Mouse (Mus musculus): ENCODE data around the gene Srcap.
"Not testable (repeated sequence)": the region's sequence is repeated elsewhere in the genome, so short reads cannot be mapped to it uniquely, and the experiment has no call there.

The Srcap gene

DNA sequence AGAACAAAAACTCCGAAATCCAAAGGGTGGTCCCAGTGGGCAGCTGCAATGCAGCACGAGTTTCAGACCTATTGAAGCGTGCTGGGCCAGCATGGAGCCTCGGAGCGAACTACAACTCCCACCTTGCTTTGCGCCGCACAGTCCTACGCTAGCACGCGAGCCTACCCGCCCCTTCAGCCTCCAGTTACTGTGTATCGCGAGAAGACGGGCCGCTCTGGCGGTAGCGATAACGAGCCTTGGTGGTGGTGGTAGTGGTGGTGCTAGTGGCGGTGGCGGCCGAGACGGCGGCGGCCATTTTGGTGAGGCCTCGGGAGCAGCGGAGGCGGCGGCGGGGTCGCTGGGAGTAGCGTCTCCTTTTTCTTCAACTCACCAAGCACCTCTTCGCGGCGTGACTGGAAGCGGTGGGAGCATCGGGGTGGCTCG is at the start of gene Srcap:
TSS of gene Srcap (plus strand) at position 176 of the 423 bp plus-strand sequence.
- in situ Hi-C loops (cut with MboI, MseI) = no loop called here

DNA sequence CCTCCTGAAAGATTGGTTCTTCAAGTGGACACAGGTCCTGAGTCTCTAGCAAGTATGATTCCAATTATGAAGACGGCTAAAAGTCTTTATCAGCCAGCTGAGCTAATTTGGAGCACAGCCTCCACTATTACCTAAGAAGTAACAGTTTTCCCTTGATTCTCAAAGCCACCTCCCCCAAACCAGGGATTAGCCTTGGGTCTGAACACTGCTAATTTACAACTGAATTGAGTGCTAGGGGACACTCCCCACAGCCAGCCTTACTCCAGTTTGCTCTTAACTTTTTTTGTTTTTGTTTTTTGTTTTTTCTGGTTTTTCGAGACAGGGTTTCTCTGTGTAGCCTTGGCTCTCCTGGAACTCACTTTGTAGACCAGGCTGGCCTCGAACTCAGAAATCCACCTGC is 46.6 kb upstream of the Srcap start:
- in situ Hi-C loops (cut with MboI, MseI) = no loop called here

DNA sequence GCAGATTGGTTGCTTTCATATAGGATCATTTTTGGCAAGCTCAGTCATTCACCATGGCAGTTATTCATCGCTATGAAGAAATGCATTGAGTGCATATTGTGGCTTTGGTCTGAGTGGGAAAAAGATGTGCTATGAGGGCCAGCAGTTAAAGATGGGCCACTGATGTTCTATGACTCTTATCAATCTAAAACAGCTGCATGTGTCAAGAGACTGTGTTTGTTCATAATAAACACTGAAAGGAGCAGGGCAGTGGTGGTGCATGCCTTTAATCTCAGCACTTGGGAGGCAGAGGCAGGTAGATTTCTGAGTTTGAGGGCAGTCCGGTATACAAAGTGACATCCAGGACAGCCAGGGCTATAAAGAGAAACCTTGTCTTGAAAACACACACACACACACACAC is 46.1 kb upstream of the Srcap start:
- in situ Hi-C loops (cut with MboI, MseI) = not testable (repeated sequence)

DNA sequence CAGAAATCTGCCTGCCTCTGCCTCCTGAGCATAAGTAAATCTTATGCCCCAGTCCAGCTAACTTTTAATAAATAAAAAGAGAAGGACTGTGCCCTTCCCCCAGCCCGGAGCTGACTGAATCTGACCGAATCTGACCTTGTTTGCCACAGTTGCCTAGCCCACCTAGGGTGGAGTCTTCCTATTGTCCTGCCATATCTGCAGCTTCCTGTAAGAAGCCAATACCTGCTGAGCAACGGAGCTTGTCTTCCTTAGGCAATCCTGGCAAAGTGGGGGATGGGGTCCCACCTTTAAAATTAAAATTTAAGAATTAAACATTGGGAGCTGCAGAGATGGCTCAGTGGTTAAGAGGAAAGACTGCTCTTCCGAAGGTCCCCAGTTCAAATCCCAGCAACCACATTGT is 45.2 kb upstream of the Srcap start:
- in situ Hi-C loops (cut with MboI, MseI) = no loop called here

DNA sequence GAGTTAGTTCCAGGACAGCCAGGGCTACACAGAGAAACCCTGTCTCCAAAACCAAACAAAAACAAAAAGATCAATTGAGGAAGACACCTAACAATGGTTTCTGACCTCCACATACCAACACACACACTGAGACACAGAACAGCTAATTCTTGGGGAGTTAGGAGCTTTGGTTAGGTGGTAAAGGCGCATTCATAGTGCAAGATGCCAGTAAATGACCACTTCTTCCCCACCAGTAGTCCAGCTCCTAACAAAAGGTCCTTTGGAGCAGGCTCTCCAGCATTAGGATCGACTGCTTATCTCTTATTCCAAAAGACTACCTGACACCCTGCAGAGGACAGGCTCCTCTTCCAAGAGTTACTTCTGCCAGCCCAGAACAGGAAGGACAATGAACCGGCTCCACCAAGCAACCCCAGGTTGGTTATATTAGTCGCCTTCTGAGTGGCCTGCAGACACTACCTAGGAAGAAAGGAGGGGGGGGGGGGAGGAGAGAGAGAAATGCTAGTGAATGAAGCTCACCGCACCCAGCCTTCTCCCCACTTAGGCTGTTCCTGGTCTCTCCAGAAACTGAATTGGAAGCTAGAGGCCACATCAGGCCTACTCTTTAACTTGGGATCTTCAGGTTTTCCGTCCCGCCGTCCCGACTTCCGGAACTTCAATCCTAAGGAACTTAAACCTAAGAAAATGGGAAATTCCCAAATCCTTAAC is 41.6 kb upstream of the Srcap start:
- in situ Hi-C loops (cut with MboI, MseI) = loop anchor here in 1 of 2 experiments (10.0 kb wide), 1 partner anchor 815 kb away; no protein-coding TSS in a partner anchor

DNA sequence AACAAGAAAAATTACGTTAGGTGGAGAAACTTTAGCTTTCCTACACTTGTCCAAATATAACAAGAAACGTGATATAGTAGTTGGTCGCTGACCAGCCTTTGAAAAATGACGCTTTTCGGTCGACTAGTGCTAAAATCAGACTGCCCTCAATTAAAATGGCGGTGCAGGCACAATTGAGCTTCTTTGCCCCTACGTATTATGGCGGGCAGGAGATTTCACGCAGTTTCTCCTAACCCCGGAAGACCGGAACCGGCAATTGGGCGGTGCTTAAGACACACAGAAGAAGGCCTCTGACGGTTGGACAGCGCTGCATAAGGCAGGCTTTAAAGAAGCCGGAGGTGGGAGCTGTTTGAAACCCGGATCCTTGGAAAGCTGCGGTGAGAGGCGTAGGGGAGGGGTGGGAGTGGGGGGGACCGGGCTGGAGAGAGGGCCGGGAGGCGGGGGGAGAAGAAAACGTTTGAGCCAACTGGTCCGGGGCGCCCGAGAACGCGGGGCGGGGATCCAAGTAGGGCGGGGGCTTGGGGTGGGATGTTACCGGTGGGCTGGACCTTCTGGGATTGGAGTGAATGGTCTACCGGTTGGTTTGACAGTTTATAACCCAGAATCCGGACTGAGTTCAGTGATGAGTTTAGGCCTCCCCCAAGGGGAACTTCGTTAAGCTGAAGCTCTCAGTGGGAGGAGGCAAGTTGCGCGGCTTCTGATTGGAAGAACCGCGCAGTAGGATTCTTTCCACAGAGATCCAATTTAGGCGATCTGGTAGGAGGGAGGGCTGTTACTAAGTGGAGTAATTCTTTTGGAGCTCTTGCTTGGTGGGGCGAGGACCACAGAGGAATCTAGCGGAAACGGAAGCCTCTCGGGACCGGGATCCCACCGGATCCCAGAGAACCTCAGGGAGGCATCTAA is 40.8 kb upstream of the Srcap start:
- in situ Hi-C loops (cut with MboI, MseI) = loop anchor here in 1 of 2 experiments (10.0 kb wide), 1 partner anchor 816 kb away; no protein-coding TSS in a partner anchor

DNA sequence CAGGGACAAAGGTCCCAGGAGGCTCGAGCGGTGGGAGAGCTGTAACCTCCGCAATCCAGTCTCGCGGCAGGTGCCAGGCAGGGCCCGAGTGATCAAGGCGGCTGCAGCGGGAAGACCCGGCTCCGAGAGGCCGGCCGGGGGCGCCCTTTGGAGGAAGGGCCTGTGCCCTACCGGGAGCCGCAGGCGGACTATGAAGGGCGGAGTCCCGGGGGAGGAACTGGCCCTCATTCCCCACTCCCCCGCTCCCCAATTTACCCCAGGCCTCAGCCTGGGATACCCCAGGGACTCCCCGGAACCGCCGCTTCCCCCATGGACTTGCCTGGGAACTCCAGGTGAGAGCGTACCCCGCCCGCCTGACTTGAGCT is 40.2 kb upstream of the Srcap start:
- in situ Hi-C loops (cut with MboI, MseI) = loop anchor here in 1 of 2 experiments (10.0 kb wide), 1 partner anchor 817 kb away; no protein-coding TSS in a partner anchor

DNA sequence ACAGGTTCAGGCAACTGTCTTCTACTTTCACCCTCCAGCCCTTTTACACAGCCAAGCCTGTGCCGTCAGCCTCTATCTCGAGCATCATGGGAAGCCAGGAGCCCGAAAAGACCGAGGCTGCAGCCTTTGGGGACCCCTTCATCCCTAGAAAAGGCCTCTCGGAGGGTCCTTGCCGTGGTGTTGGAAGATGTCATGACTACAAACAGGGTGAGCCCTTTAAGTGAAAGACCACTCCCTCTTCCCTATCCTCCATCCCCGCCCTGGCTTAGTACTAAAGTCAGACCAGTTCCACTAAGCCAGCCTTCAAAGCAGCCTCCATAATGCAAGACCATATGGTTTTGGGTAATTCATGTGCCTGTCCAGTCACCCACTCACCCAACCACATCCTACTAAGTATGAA is 39.7 kb upstream of the Srcap start:
- in situ Hi-C loops (cut with MboI, MseI) = loop anchor here in 1 of 2 experiments (10.0 kb wide), 1 partner anchor 817 kb away; no protein-coding TSS in a partner anchor

DNA sequence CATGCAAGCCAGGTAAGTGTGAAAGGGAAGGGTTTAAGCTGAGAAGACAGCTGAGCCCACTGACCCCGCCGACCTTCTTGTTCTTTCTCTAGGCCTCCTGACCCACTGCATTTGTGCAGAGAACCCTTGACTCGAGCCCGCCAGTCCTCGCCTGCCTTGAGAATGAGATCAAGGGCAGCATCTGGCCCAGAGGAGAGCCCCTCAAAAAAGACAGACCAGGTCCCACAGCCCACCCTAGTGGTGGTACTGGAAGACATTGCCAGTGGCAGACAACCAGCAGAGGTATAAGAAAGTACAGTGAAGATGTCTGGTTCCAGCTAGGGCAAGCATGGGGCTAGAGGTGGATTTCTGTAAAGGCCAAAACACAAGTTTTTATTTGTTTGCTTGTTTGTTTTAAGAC is 38.1 kb upstream of the Srcap start:
- in situ Hi-C loops (cut with MboI, MseI) = loop anchor here in 1 of 2 experiments (10.0 kb wide), 1 partner anchor 819 kb away; no protein-coding TSS in a partner anchor

DNA sequence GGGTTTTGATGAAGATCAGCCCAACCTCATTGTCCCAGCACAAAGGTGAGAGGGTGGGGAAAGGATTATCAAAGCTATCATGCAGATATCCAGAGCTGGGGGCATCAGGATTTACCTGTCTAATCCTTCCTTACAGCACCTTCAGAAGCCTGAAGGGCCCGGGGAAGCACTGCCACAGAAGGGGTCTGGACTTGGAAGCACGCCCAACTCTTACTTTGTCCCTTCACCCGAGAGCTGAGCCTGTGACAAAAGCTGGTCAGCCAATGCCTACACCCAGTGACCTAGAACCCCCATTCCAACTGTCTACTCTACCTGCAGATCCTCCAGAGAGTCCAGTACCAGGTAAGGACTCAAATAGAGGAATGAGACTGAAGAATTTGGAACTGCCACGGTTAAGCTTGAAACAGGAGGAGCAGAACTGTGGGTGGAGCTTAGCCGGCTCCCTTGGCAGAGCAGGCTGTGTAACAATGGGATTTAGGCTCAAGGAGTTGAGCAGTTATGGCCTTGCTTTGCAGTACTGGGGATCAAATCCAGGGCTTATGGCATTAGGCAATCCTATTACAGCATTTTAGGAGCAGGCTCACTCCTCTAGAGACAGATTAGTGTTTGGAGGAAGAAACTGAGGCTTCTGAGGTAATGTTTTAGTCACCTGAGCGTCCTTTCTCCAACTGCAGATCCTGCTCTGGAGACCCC is 37.3 kb upstream of the Srcap start:
- in situ Hi-C loops (cut with MboI, MseI) = loop anchor here in 1 of 2 experiments (10.0 kb wide), 1 partner anchor 820 kb away; no protein-coding TSS in a partner anchor

DNA sequence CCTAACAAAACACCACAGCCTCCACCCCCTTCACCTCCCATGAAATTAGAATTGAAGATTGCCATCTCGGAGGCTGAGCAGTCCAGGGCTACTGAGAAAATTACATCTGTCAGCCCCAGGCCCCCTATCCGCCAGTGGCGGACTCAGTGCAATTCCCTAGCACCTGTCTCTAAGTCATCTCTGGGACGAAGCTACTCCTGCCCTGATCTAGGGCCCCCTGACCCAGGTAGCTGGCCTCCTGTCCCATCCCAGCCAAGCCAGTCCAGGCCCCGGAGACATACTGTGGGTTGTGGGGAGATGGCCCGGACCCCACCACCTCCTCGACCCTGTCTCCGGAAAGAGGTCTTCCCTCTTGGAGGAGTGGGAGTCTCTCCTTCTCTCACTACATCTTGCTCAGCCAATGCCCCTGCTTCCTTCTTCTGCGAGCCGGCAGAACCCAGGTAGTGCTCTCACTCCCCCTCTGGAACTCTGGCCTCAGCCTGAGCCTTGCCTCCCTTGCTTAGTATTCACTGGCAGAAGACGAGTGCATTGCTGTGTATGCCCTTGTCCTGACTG is 36.5 kb upstream of the Srcap start:
- in situ Hi-C loops (cut with MboI, MseI) = loop anchor here in 1 of 2 experiments (10.0 kb wide), 1 partner anchor 820 kb away; no protein-coding TSS in a partner anchor

DNA sequence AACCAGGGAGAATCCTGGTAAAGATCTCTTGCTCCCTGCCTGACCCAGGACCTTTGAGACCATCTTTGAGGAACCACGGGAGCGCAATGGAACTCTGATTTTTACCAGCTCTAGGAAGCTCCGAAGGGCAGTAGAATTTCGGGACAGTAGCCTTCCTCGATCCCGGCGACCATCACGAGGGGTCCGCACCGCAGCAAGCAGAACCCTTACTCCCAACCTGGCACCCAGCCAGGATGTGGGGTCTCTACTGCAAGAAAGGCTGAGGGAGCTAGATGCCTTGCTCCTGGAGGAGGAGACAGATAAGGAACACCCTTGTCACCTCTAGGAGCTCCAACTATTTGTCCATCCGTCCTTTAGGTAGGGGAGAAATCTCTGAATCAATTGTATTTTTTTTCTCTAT is 35.4 kb upstream of the Srcap start:
- in situ Hi-C loops (cut with MboI, MseI) = loop anchor here in 1 of 2 experiments (10.0 kb wide), 1 partner anchor 822 kb away; no protein-coding TSS in a partner anchor

DNA sequence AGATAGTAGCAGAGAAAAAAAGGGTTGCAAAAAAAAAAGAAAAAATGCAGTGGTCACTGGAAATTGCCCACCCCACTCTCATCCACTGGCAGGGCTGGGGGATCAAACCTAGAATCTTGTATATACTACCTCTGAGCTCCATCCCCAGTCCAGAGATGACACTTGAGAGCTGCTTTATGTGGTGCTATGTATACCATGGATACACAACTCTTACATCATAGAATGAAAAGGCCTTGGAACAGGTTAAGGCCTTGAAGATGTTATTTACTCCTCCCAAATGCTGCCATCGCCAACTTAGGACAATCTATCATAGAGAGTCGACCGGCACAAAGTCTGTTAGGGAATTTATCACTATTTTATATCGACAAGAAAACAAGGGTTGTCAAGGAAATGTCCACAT is 34.9 kb upstream of the Srcap start:
- in situ Hi-C loops (cut with MboI, MseI) = loop anchor here in 1 of 2 experiments (10.0 kb wide), 1 partner anchor 822 kb away; no protein-coding TSS in a partner anchor

DNA sequence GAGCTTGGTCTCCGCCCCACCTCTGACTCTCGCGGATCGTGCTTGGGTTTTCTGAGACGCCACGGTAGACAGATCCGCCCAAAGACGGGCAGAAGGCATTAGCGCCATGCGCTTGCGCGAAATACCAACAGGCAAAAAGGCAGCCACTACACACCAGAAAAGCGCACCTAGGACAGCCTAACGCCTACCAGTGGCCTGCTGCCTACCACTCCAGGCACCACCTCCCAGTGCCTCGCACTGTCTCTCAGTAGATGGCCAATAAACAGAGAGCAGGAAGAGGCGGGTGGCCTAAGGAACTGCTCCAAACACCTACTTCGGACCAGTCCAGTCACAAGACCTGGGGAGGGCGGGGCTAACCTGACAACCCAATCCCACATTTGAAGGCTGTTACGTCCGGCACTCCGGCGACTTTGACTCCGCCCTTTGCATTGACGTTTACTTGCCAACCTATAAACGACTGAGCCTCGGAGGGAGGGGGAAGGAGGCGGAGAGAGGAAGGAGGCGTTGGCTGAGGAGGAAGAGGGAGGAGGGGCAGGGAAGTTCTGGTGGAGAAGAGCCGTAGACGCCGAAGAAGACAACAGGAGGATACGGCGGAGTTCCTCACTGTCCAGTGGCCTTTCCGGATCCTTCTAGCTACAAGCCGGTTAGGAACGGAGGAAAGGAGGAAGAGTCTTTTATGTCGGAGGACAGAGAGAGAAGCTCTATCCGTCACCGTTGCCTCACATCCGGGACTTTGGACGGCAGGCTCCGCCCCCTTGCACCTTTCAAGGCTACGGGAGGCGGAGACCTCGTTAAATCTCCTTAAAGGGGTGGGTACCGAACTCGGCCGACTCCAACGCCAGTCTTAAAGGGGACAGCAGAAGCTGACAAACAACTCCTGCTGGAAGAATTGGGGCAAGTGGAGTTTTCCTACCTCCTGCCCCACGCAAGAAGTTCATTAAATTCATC is 33.8 kb upstream of the Srcap start:
- in situ Hi-C loops (cut with MboI, MseI) = loop anchor here in 1 of 2 experiments (10.0 kb wide), 1 partner anchor 823 kb away; no protein-coding TSS in a partner anchor

DNA sequence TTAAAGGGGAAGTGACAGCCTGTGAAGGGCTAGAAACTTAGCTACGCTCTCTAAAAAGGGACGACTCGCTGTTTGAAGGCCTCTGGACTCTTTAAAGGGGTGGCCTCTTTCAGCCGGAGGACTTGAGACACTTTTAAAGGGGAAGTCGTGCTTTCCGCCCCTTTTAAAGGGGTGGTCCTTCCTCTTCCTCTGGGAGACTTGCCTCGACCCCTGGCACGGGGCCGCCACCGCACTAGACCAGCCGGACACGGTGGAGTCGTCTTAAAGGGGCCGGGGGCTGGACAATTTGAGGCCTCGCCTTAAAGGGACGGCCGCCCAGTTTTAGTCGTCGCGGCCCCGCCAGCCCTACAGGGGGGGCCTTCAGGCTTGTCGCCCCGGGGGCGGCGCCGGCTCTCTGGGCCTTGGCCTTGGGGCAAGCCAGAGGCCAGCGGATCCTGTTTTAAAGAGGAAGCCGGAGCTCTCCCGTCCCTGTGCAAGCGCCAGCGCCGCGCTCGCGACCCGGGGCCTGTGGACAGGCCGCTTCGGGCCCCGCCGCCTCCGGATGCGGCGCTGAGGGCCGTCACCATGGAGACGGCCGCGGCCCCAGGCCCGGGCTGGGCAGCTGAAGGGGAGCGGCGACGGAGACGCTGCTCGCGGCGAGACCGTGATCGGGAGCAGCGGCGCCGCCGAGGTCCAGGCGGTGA is 33.0 kb upstream of the Srcap start, which contains the start of gene Fbrs:
TSS of gene Fbrs (plus strand) at position 565 of the 683 bp plus-strand sequence.
- in situ Hi-C loops (cut with MboI, MseI) = loop anchor here in 1 of 2 experiments (10.0 kb wide), 1 partner anchor 824 kb away; no protein-coding TSS in a partner anchor

DNA sequence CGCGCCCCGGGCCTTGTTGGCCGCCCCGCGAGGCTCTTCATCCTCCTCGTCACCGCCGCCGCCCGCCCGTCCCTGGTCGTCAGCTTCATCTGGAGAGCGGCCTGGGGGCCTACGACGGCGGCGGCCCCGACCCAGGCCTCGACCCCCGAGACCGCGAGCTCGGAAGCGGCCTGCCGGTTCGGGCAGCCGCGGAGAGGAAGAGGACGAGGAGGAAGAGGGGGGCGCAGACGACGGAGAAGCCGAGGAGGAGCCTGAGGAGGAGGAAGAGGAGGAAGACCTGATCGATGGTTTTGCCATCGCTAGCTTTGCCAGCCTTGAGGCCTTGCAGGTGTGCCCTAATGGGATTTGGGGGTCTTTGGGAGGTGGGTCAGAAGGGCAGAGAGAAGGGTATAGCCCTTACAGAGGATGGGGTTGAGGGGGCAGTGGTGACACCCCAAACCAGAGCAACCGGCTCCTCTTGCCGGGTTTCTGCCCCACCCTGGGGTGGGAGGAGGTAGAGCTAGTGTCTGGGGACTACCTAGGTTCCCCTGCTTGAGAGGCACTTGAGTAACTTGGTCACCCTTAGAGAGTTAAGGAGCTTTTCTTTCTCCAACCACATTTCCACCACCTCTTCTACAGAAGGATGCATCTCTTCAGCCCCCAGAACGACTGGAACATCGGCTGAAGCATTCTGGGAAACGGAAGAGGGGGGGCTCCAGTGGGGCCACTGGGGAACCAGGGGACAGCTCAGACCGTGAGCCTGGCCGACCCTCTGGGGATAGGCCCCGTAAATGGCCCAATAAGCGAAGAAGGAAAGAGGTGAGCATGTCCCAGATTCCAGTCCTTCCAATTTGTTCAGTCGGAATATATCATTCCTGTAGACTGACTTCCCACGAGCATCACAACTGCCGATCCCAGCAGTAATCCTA is 32.2 kb upstream of the Srcap start:
- in situ Hi-C loops (cut with MboI, MseI) = loop anchor here (10.0 kb wide), 2 partner anchors 695 to 825 kb away; partner anchors contain the start of gene Tbx6 (in 1 of the 2)

DNA sequence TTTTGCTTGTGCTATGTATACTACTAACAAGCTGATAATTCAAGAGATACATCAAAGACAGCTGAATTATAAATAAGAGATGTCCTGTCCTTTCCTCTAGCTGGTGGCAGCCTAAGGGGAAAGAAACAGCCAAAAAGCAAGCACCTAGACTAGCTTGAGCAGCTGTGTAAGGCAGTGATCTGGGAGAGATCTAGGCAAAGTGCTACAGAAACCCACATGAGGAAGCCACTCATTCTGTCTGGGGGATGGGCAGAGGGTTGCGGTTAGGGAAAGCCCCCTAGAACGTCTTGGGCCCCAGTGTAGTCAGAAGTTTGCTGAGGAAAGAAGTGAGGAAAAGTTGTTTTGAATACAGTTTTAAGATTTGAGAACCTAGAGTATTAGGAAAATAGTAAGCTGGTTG is 31.5 kb upstream of the Srcap start:
- in situ Hi-C loops (cut with MboI, MseI) = loop anchor here in 1 of 2 experiments (10.0 kb wide), 1 partner anchor 696 kb away; the partner anchor contains the start of gene Tbx6

DNA sequence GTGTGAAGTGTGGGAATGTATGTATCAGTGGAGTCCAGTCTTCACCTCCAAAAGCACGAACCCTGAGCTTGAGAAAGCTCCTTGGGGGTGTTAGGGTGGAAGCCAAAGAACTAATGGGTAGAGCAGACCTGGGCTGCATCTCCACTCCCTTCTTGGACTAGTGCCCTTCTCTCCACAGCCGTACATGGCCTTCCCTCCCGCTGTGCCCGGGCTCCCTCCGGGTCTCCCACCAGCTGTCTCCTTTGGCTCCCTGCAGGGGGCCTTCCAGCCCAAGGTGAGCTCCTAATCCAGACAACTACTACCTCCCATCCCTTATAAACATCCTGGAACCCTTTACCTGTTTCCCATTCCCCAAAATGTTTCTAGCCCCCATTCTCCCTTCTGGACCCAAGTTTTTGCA is 26.4 kb upstream of the Srcap start:
- in situ Hi-C loops (cut with MboI, MseI) = loop anchor here in 1 of 2 experiments (5.0 to 10.0 kb wide), 2 partner anchors 118 to 701 kb away; partner anchors contain the start of gene Tbx6
